Mouse (Mus musculus) c-Kit-negative CD71-positive TER-119-positive erythroid progenitor cells, embryonic 14.5 days (primary cell): ENCODE results near the gene Uqcr11.
A peak's percentile ranks its signal among the peaks of the same experiment; 100 is the strongest.

Experiments used
- DNase-seq: peaks from one replicate; pipeline ENCODE4 v3.0.0-alpha.2; 2013; ENCODE audit warnings: low read depth, low spot score

Uqcr11 gene

GRCm38 (mm10) chr10:80431570-80432386, 25.1 kb upstream of the Uqcr11 start:
- no peak for DNase-seq

- DNase-seq: no peak
Observed at GRCm38 (mm10) chr10:80430375-80430980, 23.8 kb upstream of the Uqcr11 start.

- DNase-seq: no peak
Observed at GRCm38 (mm10) chr10:80429800-80430199, 23.2 kb upstream of the Uqcr11 start.

GRCm38 (mm10) chr10:80425041-80425440, 18.4 kb upstream of the Uqcr11 start:
- no peak for DNase-seq

GRCm38 (mm10) chr10:80423562-80423961, 16.9 kb upstream of the Uqcr11 start:
- DNase-seq: peak; percentile 82

- DNase-seq: peak; percentile 75
Observed at GRCm38 (mm10) chr10:80421651-80422472, 15.2 kb upstream of the Uqcr11 start.

- no peak for DNase-seq
Observed at GRCm38 (mm10) chr10:80421208-80421607, 14.6 kb upstream of the Uqcr11 start.

- DNase-seq: no peak
Observed at GRCm38 (mm10) chr10:80420729-80421128, 14.1 kb upstream of the Uqcr11 start.

GRCm38 (mm10) chr10:80419419-80419818, 12.8 kb upstream of the Uqcr11 start:
- DNase-seq: no peak

GRCm38 (mm10) chr10:80418311-80418710, 11.7 kb upstream of the Uqcr11 start:
- no peak for DNase-seq

- DNase-seq: no peak
Observed at GRCm38 (mm10) chr10:80417841-80418240, 11.2 kb upstream of the Uqcr11 start.

- DNase-seq: no peak
Observed at GRCm38 (mm10) chr10:80417371-80417770, 10.7 kb upstream of the Uqcr11 start.

- no peak for DNase-seq
Observed at GRCm38 (mm10) chr10:80415566-80415965, 8.9 kb upstream of the Uqcr11 start.

GRCm38 (mm10) chr10:80412656-80413541, 6.3 kb upstream of the Uqcr11 start:
- no peak for DNase-seq

GRCm38 (mm10) chr10:80407924-80408323, 1.3 kb upstream of the Uqcr11 start:
- no peak for DNase-seq

- DNase-seq: no peak
Observed at GRCm38 (mm10) chr10:80405481-80406173, 1.0 kb downstream of the Uqcr11 start.

- DNase-seq: no peak
Observed at GRCm38 (mm10) chr10:80403044-80403692, 3.5 kb downstream of the Uqcr11 start.

- DNase-seq: no peak
Observed at GRCm38 (mm10) chr10:80400704-80401161, 5.9 kb downstream of the Uqcr11 start.

- DNase-seq: no peak
Observed at GRCm38 (mm10) chr10:80399973-80400703, 6.5 kb downstream of the Uqcr11 start.
